Mouse (Mus musculus) testis, adult 2 months (tissue): Measurements from ENCODE around the gene Preb. TPM values are rescaled to one million over a fixed set of nuclear protein-coding genes. Genes with fewer than 3 reads are reported as not detected.

Experiments used
- H3K27ac ChIP-seq: fragments of 200-500 bp; 2 replicates; pipeline ENCODE4 v1.5.1; 2012; ENCODE audit warnings: low read depth, low read length; ENCODE audit not compliant: control insufficient read depth, insufficient read depth
- H3K27me3 ChIP-seq: fragments of 200-500 bp; 2 replicates; pipeline ENCODE4 v1.6.1; 2012; ENCODE audit warnings: mild to moderate bottlenecking, low read length, moderate library complexity; ENCODE audit not compliant: control insufficient read depth, insufficient read depth
- H3K36me3 ChIP-seq: fragments of 200-500 bp; 2 replicates; pipeline ENCODE4 v1.6.1; 2012; ENCODE audit warnings: mild to moderate bottlenecking, low read length; ENCODE audit not compliant: control insufficient read depth, insufficient read depth
- H3K4me1 ChIP-seq: fragments of 200-500 bp; 2 replicates; pipeline ENCODE4 v1.6.1; 2012; ENCODE audit warnings: low read length; ENCODE audit not compliant: control insufficient read depth, insufficient read depth
- H3K4me3 ChIP-seq: fragments of 200-500 bp; 2 replicates; pipeline ENCODE4 v1.5.1; 2012; ENCODE audit warnings: low read depth, mild to moderate bottlenecking, low read length, moderate library complexity, mixed read lengths; ENCODE audit not compliant: control insufficient read depth
- CTCF ChIP-seq: fragments of 200-500 bp; IDR thresholded peaks from 2 replicates; pipeline ENCODE4 v1.5.1; 2012; ENCODE audit warnings: low read depth, mild to moderate bottlenecking, inconsistent platforms, low read length, moderate library complexity; ENCODE audit not compliant: control insufficient read depth, insufficient read depth, insufficient replicate concordance
- POLR2A ChIP-seq: fragments of 200-500 bp; IDR thresholded peaks from 2 replicates; pipeline ENCODE4 v1.6.1; 2012; ENCODE audit warnings: low read depth, mild to moderate bottlenecking, inconsistent platforms, low read length, moderate library complexity; ENCODE audit not compliant: control insufficient read depth
- polyA plus RNA-seq: library from polyadenylated mRNA; depleted of rRNA; stranded (reverse); fragments of >200 nt; gene quantifications from 2 replicates; pipeline ENCODE4 v1.2.3, GENCODE M21; 2012

The Preb gene
- polyA plus RNA-seq, 1 experiment, result 79.5 TPM

- H3K27me3 ChIP-seq, result no peaks in the 10 kb centered on the region
- no peak overlapping the region for H3K4me3 ChIP-seq
- H3K4me1 ChIP-seq, result no peaks in the 10 kb centered on the region
- H3K36me3 ChIP-seq, result no peaks in the 10 kb centered on the region
- TF ChIP-seq CTCF (no peak), POLR2A (no peak)
- no peak overlapping the region for H3K27ac ChIP-seq
Observed at GRCm38 (mm10) chr5:30994074-30994473, 33.9 kb upstream of the Preb start.

- H3K4me1 ChIP-seq, result no peaks in the 10 kb centered on the region
- TF ChIP-seq CTCF (no peak), POLR2A (no peak)
- no peak overlapping the region for H3K27ac ChIP-seq
- no peak overlapping the region for H3K4me3 ChIP-seq
- H3K36me3 ChIP-seq, result no peaks in the 10 kb centered on the region
- no peaks in the 10 kb centered on the region for H3K27me3 ChIP-seq
Observed at GRCm38 (mm10) chr5:30992980-30993676, 33.0 kb upstream of the Preb start.

GRCm38 (mm10) chr5:30982357-30982756 lies 22.2 kb upstream of the Preb start:
- no peaks in the 10 kb centered on the region for H3K27me3 ChIP-seq
- no peaks in the 10 kb centered on the region for H3K4me1 ChIP-seq
- no peak overlapping the region for H3K4me3 ChIP-seq
- no peak overlapping the region for H3K27ac ChIP-seq
- no peaks in the 10 kb centered on the region for H3K36me3 ChIP-seq
- no peak for TF ChIP-seq CTCF
- no peak for TF ChIP-seq POLR2A

- Histone ChIP-seq H3K36me3 (no peaks in the 10 kb centered on the region), H3K27me3 (no peaks in the 10 kb centered on the region), H3K4me1 (peaks cover 4% of the 10 kb centered on the region), H3K4me3 (no peak overlapping the region), H3K27ac (peak overlapping the region; percentile 14; the same call in 1 of the 2 replicates)
- TF ChIP-seq POLR2A (no peak), CTCF (no peak)
Observed at GRCm38 (mm10) chr5:30974870-30975656, 14.9 kb upstream of the Preb start.

- no peak overlapping the region for H3K27ac ChIP-seq
- H3K4me1 ChIP-seq, result peaks cover 5% of the 10 kb centered on the region
- TF ChIP-seq POLR2A, result no peak
- TF ChIP-seq CTCF, result no peak
- no peaks in the 10 kb centered on the region for H3K36me3 ChIP-seq
- no peak overlapping the region for H3K4me3 ChIP-seq
- no peaks in the 10 kb centered on the region for H3K27me3 ChIP-seq
Observed at GRCm38 (mm10) chr5:30969440-30969839, 9.3 kb upstream of the Preb start.

GRCm38 (mm10) chr5:30968416-30968815 lies 8.3 kb upstream of the Preb start, which contains the start of gene Tcf23:
Tcf23 (plus strand) TSS chr5:30968662.
- TF ChIP-seq POLR2A, result no peak
- no peak for TF ChIP-seq CTCF
- H3K4me3 ChIP-seq, result no peak within 1 kb of the TSS
- peak within 1 kb of the TSS; percentile 46 for H3K27ac ChIP-seq
- no peaks in the 10 kb centered on the region for H3K27me3 ChIP-seq
- H3K4me1 ChIP-seq, result peaks cover 5% of the 10 kb centered on the region
- no peaks in the 10 kb centered on the region for H3K36me3 ChIP-seq

- Histone ChIP-seq H3K27me3 (no peaks in the 10 kb centered on the region), H3K36me3 (no peaks in the 10 kb centered on the region), H3K27ac (no peak overlapping the region), H3K4me1 (peaks cover 5% of the 10 kb centered on the region), H3K4me3 (no peak overlapping the region)
- TF ChIP-seq CTCF (no peak), POLR2A (no peak)
Observed at GRCm38 (mm10) chr5:30966189-30966588, 6.0 kb upstream of the Preb start.

- no peaks in the 10 kb centered on the region for H3K27me3 ChIP-seq
- peaks cover 6% of the 10 kb centered on the region for H3K4me1 ChIP-seq
- no peak overlapping the region for H3K27ac ChIP-seq
- H3K36me3 ChIP-seq, result no peaks in the 10 kb centered on the region
- H3K4me3 ChIP-seq, result no peak overlapping the region
- TF ChIP-seq POLR2A (no peak), CTCF (no peak)
Observed at GRCm38 (mm10) chr5:30963916-30964315, 3.8 kb upstream of the Preb start.
